22 mouse cellular contexts compared by ENCODE assay signal in the genomic region with DNA sequence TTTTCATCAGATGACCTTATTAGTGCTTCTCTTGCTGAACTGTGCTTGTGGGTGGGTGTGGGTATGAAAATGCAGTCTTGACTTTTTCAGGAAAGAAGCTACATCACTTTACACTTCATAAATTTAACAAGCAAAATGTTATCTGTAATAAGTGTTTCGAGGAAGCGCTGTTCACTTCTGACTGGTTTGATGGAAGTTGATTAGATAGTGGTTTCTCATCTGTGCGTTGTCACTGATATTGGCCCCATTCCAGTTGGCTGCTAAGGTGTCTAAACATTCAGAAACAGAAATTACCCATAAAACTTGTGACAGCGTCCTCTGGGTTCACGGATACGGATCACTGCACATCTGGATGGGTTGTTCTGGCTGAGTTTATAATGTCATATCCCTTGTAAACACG.
"Had no signal": no experiment of that assay in that cellular context is flagged by ENCODE, and none has a peak within 500 bp of the region (broad histone marks: within the 10 kb centered on the region; RNA-seq: fewer than 3 reads in every experiment).

No protein-coding gene starts in this region.

- H3K36me3 ChIP-seq: heart, embryonic 10.5 days; heart, embryonic 12.5 days; hindbrain, embryonic 13.5 days; hindbrain, embryonic 15.5 days; limb, embryonic 13.5 days; limb, embryonic 15.5 days; liver, embryonic 12.5 days had no signal

- H3K4me1 ChIP-seq: heart, embryonic 10.5 days; hindbrain, embryonic 13.5 days; hindbrain, embryonic 15.5 days; limb, embryonic 13.5 days; limb, embryonic 15.5 days; liver, embryonic 12.5 days had no signal

- H3K27ac ChIP-seq: heart, adult 2 months; heart, embryonic 10.5 days; hindbrain, embryonic 13.5 days; hindbrain, embryonic 15.5 days; hindbrain, postnatal 0 days; kidney, postnatal 0 days; left cerebral cortex, adult 2 months; limb, embryonic 13.5 days; limb, embryonic 15.5 days; liver, embryonic 12.5 days; liver, embryonic 14.5 days had no signal

- H3K27me3 ChIP-seq: heart, embryonic 12.5 days; hindbrain, embryonic 13.5 days; hindbrain, embryonic 15.5 days; limb, embryonic 13.5 days; limb, embryonic 15.5 days; liver, embryonic 12.5 days had no signal

- DNase-seq: gastrocnemius, postnatal 14 days; gastrocnemius, postnatal 36 days; heart, adult 11 months; heart, adult 2 months; heart, postnatal 10 days; heart, postnatal 36 days; kidney, adult 18-20 months; kidney, postnatal 14 days; layer of hippocampus, adult 9-11 months; left cerebral cortex, postnatal 4 days; lung, adult 18-20 months had no signal

- H3K4me3 ChIP-seq: heart, adult 2 months; heart, embryonic 10.5 days; heart, embryonic 12.5 days; hindbrain, embryonic 13.5 days; hindbrain, embryonic 15.5 days; left cerebral cortex, adult 2 months; limb, embryonic 13.5 days; limb, embryonic 15.5 days; liver, embryonic 12.5 days had no signal

- H3K9ac ChIP-seq: heart, embryonic 12.5 days; hindbrain, embryonic 13.5 days; hindbrain, embryonic 15.5 days; limb, embryonic 13.5 days; limb, embryonic 15.5 days; liver, embryonic 12.5 days; liver, embryonic 14.5 days had no signal

- H3K9me3 ChIP-seq: heart, embryonic 10.5 days; heart, embryonic 12.5 days; hindbrain, embryonic 13.5 days; hindbrain, embryonic 15.5 days; limb, embryonic 13.5 days; limb, embryonic 15.5 days; liver, embryonic 12.5 days had no signal
